Comparison of ENCODE assay signal across 19 mouse cellular contexts in the genomic region with DNA sequence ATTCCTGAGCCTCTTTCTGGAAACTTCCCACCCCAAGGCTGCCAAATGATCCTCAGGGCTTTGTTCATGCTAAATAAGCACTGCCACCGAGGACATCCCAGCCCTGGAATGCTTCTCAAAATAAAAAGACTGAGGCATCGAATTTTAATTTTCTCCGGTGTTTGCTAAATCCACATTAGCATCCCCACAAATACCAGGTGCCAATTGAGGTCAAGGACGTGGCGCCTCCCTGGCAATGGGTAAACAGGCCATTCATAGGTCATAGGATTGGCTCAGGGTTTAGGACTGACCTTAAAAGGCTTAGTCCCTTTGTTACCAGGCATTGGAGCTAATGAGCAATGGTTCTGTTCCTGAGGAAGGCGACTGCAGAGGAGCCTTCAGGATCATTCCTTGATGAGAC.
DNase-seq lines count a peak whose midpoint lies in the region; ATAC-seq and TF ChIP-seq lines count a peak whose summit lies in the region.
"Had no signal": no experiment of that assay in that cellular context is flagged by ENCODE, and none has a peak within 500 bp of the region (broad histone marks: within the 10 kb centered on the region; RNA-seq: fewer than 3 reads in every experiment).

No protein-coding gene starts in this region.

- intact Hi-C loops in gastrocnemius, adult 2 months (cut with DNase I): no loop called here

- peak overlapping the region; percentile 56 for H3K27ac ChIP-seq in gastrocnemius, adult 2 months
- no peak overlapping the region for H3K27ac ChIP-seq in kidney, embryonic 16.5 days (ENCODE audit: low read length)
- peak overlapping the region; percentile 17; the same call in 1 of the 2 replicates for H3K27ac ChIP-seq in liver, adult 2 months (replicated peaks; ENCODE audit: insufficient read depth, low read depth, low read length)
- H3K27ac ChIP-seq in liver, embryonic 12.5 days: no peak overlapping the region
- no peak overlapping the region for H3K27ac ChIP-seq in forebrain, embryonic 15.5 days (replicated peaks)
- H3K27ac ChIP-seq: embryonic facial prominence, embryonic 10.5 days; forebrain, embryonic 13.5 days; heart, embryonic 15.5 days; hindbrain, embryonic 10.5 days; hindbrain, embryonic 14.5 days; intestine, embryonic 15.5 days had no signal

- TF ChIP-seq CTCF in gastrocnemius, adult 2 months (IDR thresholded peaks at IDR 0.05): no peak
- no peak for TF ChIP-seq CTCF in liver, adult 2 months (IDR thresholded peaks at IDR 0.05; ENCODE audit: low read depth, low read length)

- no peaks in the 10 kb centered on the region; the same call in 1 of the 2 replicates for H3K79me2 ChIP-seq in liver, adult 2 months (ENCODE audit: control insufficient read depth, insufficient read depth, low read length)

- no peaks in the 10 kb centered on the region for H3K27me3 ChIP-seq in kidney, embryonic 16.5 days (ENCODE audit: insufficient read depth, low read length)
- no peaks in the 10 kb centered on the region for H3K27me3 ChIP-seq in liver, adult 2 months (ENCODE audit: control insufficient read depth, insufficient read depth, low read length)
- H3K27me3 ChIP-seq in liver, embryonic 12.5 days (replicated peaks): no peaks in the 10 kb centered on the region
- H3K27me3 ChIP-seq in forebrain, embryonic 15.5 days: no peaks in the 10 kb centered on the region
- H3K27me3 ChIP-seq: forebrain, embryonic 13.5 days; heart, embryonic 15.5 days; intestine, embryonic 15.5 days had no signal

- no peak for ATAC-seq in kidney, embryonic 16.5 days (ENCODE audit: low FRiP score, low TSS enrichment)
- no peak for ATAC-seq in liver, embryonic 12.5 days
- ATAC-seq in forebrain, embryonic 15.5 days (replicated peaks): no peak
- ATAC-seq: activated CD4-positive, CD25-positive, alpha-beta regulatory T cell, adult 4 months; forebrain, embryonic 13.5 days; intestine, embryonic 15.5 days had no signal

- no peak overlapping the region for H3K4me2 ChIP-seq in kidney, embryonic 16.5 days (replicated peaks; ENCODE audit: low read depth, low read length)
- no peak overlapping the region for H3K4me2 ChIP-seq in liver, embryonic 12.5 days
- H3K4me2 ChIP-seq in forebrain, embryonic 15.5 days (replicated peaks): no peak overlapping the region
- H3K4me2 ChIP-seq: forebrain, embryonic 13.5 days; heart, embryonic 15.5 days; hindbrain, embryonic 14.5 days; intestine, embryonic 15.5 days had no signal

- H3K4me3 ChIP-seq in gastrocnemius, adult 2 months: no peak overlapping the region
- no peak overlapping the region for H3K4me3 ChIP-seq in kidney, embryonic 16.5 days (ENCODE audit: low read length)
- H3K4me3 ChIP-seq in liver, adult 2 months (ENCODE audit: insufficient read depth, low read depth, low read length): no peak overlapping the region
- no peak overlapping the region for H3K4me3 ChIP-seq in liver, embryonic 12.5 days
- no peak overlapping the region for H3K4me3 ChIP-seq in forebrain, embryonic 15.5 days
- H3K4me3 ChIP-seq: embryonic facial prominence, embryonic 10.5 days; forebrain, embryonic 13.5 days; heart, embryonic 15.5 days; hindbrain, embryonic 10.5 days; intestine, embryonic 15.5 days had no signal

- no peak overlapping the region for H3K9ac ChIP-seq in kidney, embryonic 16.5 days (replicated peaks; ENCODE audit: low read length)
- no peak overlapping the region for H3K9ac ChIP-seq in liver, adult 2 months (ENCODE audit: low read depth, low read length)
- H3K9ac ChIP-seq in liver, embryonic 12.5 days: no peak overlapping the region
- H3K9ac ChIP-seq in forebrain, embryonic 15.5 days (replicated peaks): no peak overlapping the region
- H3K9ac ChIP-seq: forebrain, embryonic 13.5 days; heart, embryonic 15.5 days; hindbrain, embryonic 14.5 days; intestine, embryonic 15.5 days had no signal

- H3K36me3 ChIP-seq in kidney, embryonic 16.5 days (ENCODE audit: insufficient read depth, low read length): 0 out of 2 replicates have a peak, but pooled peaks cover 3% of the 10 kb centered on the region
- H3K36me3 ChIP-seq in liver, adult 2 months (ENCODE audit: control insufficient read depth, insufficient read depth, low read length): no peaks in the 10 kb centered on the region
- no peaks in the 10 kb centered on the region for H3K36me3 ChIP-seq in liver, embryonic 12.5 days
- H3K36me3 ChIP-seq in forebrain, embryonic 15.5 days: 0 out of 2 replicates have a peak, but pooled peaks cover 3% of the 10 kb centered on the region
- H3K36me3 ChIP-seq: G1E; heart, embryonic 15.5 days; intestine, embryonic 15.5 days had no signal

- H3K4me1 ChIP-seq in kidney, embryonic 16.5 days (ENCODE audit: insufficient read depth, low read length): no peaks in the 10 kb centered on the region
- H3K4me1 ChIP-seq in liver, adult 2 months (ENCODE audit: control insufficient read depth, insufficient read depth, low read length): peaks cover 11% of the 10 kb centered on the region
- peaks cover 12% of the 10 kb centered on the region for H3K4me1 ChIP-seq in liver, embryonic 12.5 days
- H3K4me1 ChIP-seq in forebrain, embryonic 15.5 days: peaks cover 2% of the 10 kb centered on the region; the same call in 1 of the 2 replicates

- no peak for TF ChIP-seq POLR2A in liver, adult 2 months (IDR thresholded peaks at IDR 0.05; ENCODE audit: extremely low read depth, insufficient read depth, low read length)

- WGBS in kidney, embryonic 16.5 days: 79% methylated on average over 6 of the region's 6 CpGs
- 22% methylated on average over 6 of the region's 6 CpGs for WGBS in liver, adult 2 months
- 70% methylated on average over 6 of the region's 6 CpGs for WGBS in liver, embryonic 12.5 days (ENCODE audit: insufficient replicate concordance)
- 44% methylated on average over 6 of the region's 6 CpGs for WGBS in forebrain, embryonic 15.5 days

- DNase-seq in gastrocnemius, adult 2 months: peak; percentile 12
- DNase-seq in gastrocnemius, postnatal 10 days: no peak
- peak; percentile 47 for DNase-seq in kidney, adult 11 months
- peak; percentile 82 for DNase-seq in liver, adult 2 months (ENCODE audit: extremely low read depth, low read depth, low spot score)
- DNase-seq: cerebellum, adult 2 months; cerebellum, postnatal 10 days; heart, adult 18-20 months; kidney, adult 9 months had no signal

- no peaks in the 10 kb centered on the region for H3K9me3 ChIP-seq in kidney, embryonic 16.5 days (ENCODE audit: low read length)
- H3K9me3 ChIP-seq in liver, embryonic 12.5 days (replicated peaks): no peaks in the 10 kb centered on the region
- no peaks in the 10 kb centered on the region for H3K9me3 ChIP-seq in forebrain, embryonic 15.5 days
- H3K9me3 ChIP-seq: embryonic facial prominence, embryonic 10.5 days; forebrain, embryonic 13.5 days; heart, embryonic 15.5 days; hindbrain, embryonic 10.5 days; intestine, embryonic 15.5 days had no signal

Comparison
In these comparisons a context has a peak if more than half of its experiments do, and no peak if none do; other contexts are left out.
1. H3K27ac ChIP-seq: peak in gastrocnemius, adult 2 months (single experiment) and liver, adult 2 months (single experiment); none in kidney, embryonic 16.5 days (single experiment), liver, embryonic 12.5 days (single experiment) and forebrain, embryonic 15.5 days (single experiment).